Mouse (Mus musculus): Measurements from ENCODE around the gene Fam98c. TPM values are rescaled to one million over a fixed set of nuclear protein-coding genes. Genes with fewer than 3 reads are reported as not detected.

Gene Fam98c
- total RNA-seq, 2 experiments from 2014 or later: 29.4 to 32.7 TPM

GRCm38 (mm10) chr7:29119526-29119925 lies 36.5 kb downstream of the Fam98c start:
- no peak for DNase-seq (ENCODE audit: low spot score in 2 of 2)

- no peak for DNase-seq (ENCODE audit: low spot score in 2 of 2)
These were observed 37.7 kb downstream of the Fam98c start for GRCm38 (mm10) chr7:29118142-29118851.

- DNase-seq (ENCODE audit: low spot score in 2 of 2): peak; percentile 15 to 21
These were observed 46.8 kb downstream of the Fam98c start for GRCm38 (mm10) chr7:29108992-29109955.

Other genes with a start within 250 kb of the Fam98c start
- gene Actn4, start 193.9 kb downstream of the Fam98c start, total RNA-seq (2021): 100 to 1,000 TPM; 123 to 132 TPM
- gene Eif3k, start 174.4 kb downstream of the Fam98c start, total RNA-seq (2021): 100 to 1,000 TPM; 159 to 164 TPM
- gene Map4k1, start 174.2 kb downstream of the Fam98c start, total RNA-seq (2021): 1 to 10 TPM; 2.7 to 4.1 TPM
- gene Ryr1, start 31.1 kb downstream of the Fam98c start, total RNA-seq (2021): 10 to 100 TPM in 1 of 2 experiments, 1 to 10 TPM in 1; 9.3 to 12.2 TPM
- 1 to 10 TPM; 1.1 to 1.5 TPM for gene Rasgrp4, start 21.4 kb downstream of the Fam98c start, total RNA-seq (2021)
- gene Ggn, start 14.0 kb upstream of the Fam98c start, total RNA-seq (2021): 1 to 10 TPM; 1.2 to 1.3 TPM
- gene Spred3, start 14.2 kb upstream of the Fam98c start, total RNA-seq (2021): 10 to 100 TPM; 42.3 to 52.3 TPM
- gene Psmd8, start 24.5 kb upstream of the Fam98c start, total RNA-seq (2021): 100 to 1,000 TPM; 153 to 169 TPM
- gene Catsperg1, start 57.8 kb upstream of the Fam98c start, total RNA-seq (2021): 1 to 10 TPM; 1.6 to 1.8 TPM
- 1 to 10 TPM; 2.9 to 3.8 TPM for gene Kcnk6, start 76.3 kb upstream of the Fam98c start, total RNA-seq (2021)
- 10 to 100 TPM; 42.3 to 49.5 TPM for gene Yif1b, start 82.1 kb upstream of the Fam98c start, total RNA-seq (2021)
- gene 2200002D01Rik, start 92.2 kb upstream of the Fam98c start, total RNA-seq (2021): not detected
- gene Spint2, start 125.7 kb upstream of the Fam98c start, total RNA-seq (2021): 10 to 100 TPM; 16.0 to 27.0 TPM
- gene Ppp1r14a, start 133.1 kb upstream of the Fam98c start, total RNA-seq (2021): 10 to 100 TPM; 10.8 to 11.0 TPM
- 100 to 1,000 TPM in 1 of 2 experiments, 10 to 100 TPM in 1; 96.1 to 111 TPM for gene Dpf1, start 147.7 kb upstream of the Fam98c start, total RNA-seq (2021)